Mouse (Mus musculus): ENCODE data around the gene Mmaa. TPM values are rescaled to one million over a fixed set of nuclear protein-coding genes. Genes with fewer than 3 reads are reported as not detected.

Gene Mmaa
- total RNA-seq (2015) (3.4 and 3.9 TPM in 2 replicates), total RNA-seq (2017) (5.0 and 5.1 TPM in 2 replicates)

- ATAC-seq (replicated peaks; ENCODE audit: poor library complexity), result peak; percentile 85
Measured at GRCm38 (mm10) chr8:79294610-79295275, at the start of gene Mmaa. Gene Mmaa, minus strand, starts transcription at chr8:79294937.

DNA sequence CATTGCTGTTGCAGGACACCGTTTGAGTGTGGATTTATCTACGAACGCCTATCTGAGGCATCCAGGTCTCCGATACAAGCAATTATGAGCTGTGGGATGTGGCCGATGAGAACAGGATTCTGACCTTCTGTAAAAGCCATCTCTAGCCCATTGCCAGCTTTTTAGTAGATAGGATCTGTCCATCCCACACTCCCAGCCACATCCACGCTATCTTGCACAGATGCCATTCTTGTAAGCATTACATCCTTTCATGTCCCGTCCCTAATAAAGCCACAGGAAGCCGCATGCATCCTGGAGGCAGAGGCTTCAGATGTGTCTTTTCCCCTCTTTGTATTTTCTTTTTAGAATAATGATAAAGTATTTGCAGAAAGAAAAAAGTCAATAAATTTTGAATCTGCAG, 46.5 kb upstream of the Mmaa start:
- no peak for ATAC-seq (replicated peaks; ENCODE audit: poor library complexity)

DNA sequence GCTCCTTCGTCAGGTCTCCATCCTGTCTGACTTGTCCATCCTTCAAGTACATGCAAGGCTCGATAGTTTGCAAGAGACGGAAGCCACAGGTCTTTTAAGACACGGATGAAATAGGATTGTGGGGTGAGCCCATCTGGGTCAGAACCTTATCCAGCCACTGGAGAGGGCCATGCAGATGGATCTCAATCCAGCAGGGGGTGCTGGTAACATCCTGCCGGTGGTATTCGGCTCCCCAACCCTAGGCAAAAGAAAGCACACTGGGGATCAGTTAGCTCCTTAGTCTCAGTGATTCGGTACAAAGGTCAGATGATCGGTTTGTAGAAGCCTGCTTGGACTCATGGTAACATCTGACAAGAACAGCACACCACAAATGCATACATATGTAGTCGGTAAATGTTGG, 44.8 kb upstream of the Mmaa start:
- ATAC-seq (replicated peaks; ENCODE audit: poor library complexity), result peak; percentile 81

- no peak for ATAC-seq (replicated peaks; ENCODE audit: poor library complexity)
Measured at GRCm38 (mm10) chr8:79338619-79339018, 43.9 kb upstream of the Mmaa start.

- no peak for ATAC-seq (replicated peaks; ENCODE audit: poor library complexity)
Measured at GRCm38 (mm10) chr8:79332109-79332900, 37.6 kb upstream of the Mmaa start.

GRCm38 (mm10) chr8:79331571-79331970, 36.8 kb upstream of the Mmaa start:
- ATAC-seq (replicated peaks; ENCODE audit: poor library complexity), result no peak

DNA sequence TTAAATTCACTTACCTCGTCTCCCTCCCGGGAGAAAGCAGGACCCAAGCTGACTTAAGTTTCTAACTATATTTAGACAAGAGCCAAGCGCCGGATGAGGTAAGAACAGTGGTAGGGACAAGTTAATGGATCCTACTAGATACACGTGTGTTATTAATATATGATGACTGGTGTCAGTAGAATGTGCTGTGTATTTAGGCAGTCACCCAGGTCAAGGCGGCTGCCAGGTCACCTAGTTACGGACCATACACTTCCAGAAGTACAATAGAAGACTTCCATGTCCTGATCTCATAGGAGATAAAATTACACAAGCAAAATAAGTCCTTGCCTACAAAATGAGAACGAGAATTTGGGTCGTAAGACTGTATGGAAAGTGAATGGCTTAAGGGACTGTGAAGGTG, 36.3 kb upstream of the Mmaa start:
- ATAC-seq (replicated peaks; ENCODE audit: poor library complexity), result no peak

DNA sequence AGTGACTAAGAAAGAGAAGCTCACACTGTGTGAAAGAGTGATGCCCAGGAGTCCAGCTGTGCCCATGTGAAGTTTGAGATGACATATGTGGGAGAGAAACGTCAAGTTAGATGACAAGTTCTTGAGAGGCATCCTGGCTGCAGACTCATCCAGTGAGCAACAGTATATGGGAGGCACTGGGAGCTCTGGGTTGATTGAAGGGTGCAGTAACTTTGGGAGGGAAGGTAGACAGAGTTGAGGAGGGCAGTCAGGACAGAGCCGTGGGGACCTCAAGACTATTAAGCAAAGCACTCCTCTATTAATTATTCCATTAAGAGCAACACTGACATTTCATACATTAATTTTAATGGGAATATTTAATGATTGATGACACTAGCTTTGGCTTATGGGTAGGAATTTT, 35.0 kb upstream of the Mmaa start:
- no peak for ATAC-seq (replicated peaks; ENCODE audit: poor library complexity)

- no peak for ATAC-seq (replicated peaks; ENCODE audit: poor library complexity)
Measured at GRCm38 (mm10) chr8:79329182-79329581, 34.4 kb upstream of the Mmaa start.

DNA sequence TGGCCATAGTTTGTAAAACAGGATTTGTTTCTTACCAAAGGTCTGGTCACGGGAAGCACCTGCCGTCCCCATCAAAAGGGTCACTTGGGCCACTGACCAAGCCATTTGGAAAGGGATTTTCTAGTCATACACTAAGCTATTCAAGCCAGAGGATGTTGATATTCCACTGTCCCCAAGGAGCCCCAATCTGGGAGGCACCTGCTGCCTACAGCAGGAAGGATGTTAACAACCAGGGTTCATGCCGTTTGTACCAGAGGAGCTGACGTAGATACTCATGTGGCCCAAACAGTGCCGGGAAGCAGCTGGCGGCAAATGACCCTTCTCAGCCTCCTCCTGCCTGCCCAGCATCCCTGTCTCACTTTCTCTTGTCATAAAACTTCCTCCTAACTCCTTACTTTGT, 30.8 kb upstream of the Mmaa start:
- no peak for ATAC-seq (replicated peaks; ENCODE audit: poor library complexity)

DNA sequence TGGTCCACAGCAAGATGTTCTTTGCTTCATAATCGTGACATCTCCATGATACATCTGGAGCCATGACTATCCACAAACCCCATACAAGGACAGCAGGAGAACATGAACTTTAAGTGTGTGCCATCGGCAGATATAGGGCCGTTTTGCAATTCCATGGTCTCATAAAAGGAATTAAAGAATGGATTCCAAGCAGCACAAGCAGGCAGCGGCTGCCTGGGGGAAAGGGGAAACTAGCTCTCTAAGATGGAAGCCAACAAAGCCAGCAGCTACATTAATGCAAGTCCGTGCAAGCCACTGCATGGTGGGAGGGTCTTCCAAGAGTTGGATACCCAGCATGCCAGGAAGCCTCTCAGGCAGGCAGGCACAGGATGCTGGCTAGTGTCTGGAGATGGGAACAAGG, 30.2 kb upstream of the Mmaa start:
- no peak for ATAC-seq (replicated peaks; ENCODE audit: poor library complexity)

DNA sequence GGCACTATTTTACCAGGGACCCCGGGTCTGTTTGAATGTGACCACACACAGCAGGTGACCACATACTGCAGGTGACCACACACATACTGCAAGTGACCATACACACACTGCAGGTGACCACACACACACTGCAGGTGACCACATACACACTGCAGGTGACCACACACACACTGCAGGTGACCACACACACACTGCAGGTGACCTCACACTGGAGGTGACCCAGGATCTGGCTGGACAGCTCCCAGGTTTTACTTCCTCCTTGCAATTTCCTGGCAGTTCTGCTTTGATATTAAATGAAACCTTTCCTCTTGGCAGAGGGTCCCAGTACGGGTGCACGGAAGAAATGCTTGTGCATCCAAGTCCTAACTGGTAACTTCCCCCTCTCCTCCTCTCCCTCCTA, 29.3 kb upstream of the Mmaa start:
- peak; percentile 74 for ATAC-seq (replicated peaks; ENCODE audit: poor library complexity)

GRCm38 (mm10) chr8:79323121-79323520, 28.4 kb upstream of the Mmaa start:
- ATAC-seq (replicated peaks; ENCODE audit: poor library complexity), result peak; percentile 42; the same call in 1 of the 2 replicates

DNA sequence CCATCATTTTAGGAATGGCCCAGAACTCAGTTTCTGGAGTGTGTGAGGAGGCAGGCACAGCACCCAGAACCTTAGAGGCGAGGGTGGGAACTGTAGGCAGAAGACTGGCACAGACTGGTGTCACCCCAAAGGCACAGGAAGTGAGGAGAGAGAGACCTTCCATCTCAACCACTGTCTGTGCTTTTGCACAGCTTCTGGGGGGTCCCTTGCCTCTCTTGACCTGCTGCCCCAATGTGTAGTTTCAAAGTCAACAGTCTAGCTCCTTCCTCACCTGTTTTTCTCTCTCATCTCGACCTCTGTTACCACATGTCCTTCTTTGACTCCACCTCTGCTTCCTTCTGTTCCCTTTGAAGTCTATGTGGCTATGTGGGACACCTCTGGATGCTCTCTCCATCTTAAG, 16.1 kb upstream of the Mmaa start:
- no peak for ATAC-seq (replicated peaks; ENCODE audit: poor library complexity)

DNA sequence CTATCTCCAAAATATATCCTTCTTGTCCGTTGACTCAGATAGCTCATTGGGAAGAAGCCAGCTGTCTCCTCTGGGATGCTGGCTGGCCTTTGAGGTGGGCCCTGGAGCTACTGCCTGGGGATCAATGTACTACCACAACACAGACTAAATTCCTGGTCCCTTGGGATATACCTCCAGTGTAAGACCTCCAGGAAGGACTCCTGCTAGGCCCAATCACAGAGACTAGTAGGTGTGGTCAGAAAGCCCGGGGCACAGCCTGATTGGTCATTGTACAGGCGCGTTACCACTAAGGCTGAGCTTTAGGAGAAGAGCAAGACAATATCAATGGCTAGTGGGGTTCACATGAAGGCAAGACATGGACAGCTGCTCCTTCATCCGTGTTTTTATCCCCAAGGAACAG, 11.2 kb upstream of the Mmaa start:
- no peak for ATAC-seq (replicated peaks; ENCODE audit: poor library complexity)

DNA sequence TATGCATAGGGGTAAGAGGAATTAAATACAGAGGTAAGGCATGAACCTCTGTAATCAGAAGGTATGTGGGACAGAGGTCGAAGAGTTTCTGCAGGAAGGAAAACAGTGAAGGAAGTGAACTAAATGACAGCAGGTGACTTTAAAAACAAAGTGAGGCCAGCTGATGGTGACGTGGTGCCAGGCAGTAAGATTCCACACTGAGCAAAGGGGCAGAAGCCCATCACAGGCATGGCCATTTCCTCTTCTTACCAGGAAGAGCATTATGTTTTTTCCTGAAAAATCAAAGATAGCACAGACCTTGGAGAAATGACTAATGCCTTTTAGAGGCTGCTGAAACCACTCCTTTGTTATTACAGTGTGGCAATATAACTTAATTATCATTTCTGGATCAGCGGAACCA, 6.8 kb upstream of the Mmaa start:
- no peak for ATAC-seq (replicated peaks; ENCODE audit: poor library complexity)

- ATAC-seq (replicated peaks; ENCODE audit: poor library complexity), result peak; percentile 42; the same call in 1 of the 2 replicates
Measured at GRCm38 (mm10) chr8:79299704-79300103, 5.0 kb upstream of the Mmaa start.

DNA sequence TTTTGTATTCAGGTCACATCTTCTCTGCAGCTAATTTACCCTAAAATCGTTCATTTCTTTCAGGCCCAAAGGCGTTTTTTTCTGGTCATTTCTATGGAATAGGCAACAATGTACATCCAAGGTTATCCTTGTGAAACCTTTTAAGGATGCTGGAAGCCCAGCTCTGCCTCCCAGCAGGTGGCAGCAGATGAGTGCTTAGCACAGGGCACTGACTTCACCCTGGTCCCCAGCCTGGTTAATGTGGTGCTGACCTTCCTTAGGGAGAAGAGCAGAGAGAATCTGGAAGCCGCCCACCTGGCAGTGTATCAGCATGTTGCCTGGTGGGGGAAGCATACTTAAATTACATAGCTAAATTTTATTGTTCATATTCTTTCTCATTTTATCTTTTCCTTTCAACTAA, 3.0 kb upstream of the Mmaa start:
- 0 out of 2 replicates have a peak, but pooled peaks have one; percentile 21 for ATAC-seq (replicated peaks; ENCODE audit: poor library complexity)

DNA sequence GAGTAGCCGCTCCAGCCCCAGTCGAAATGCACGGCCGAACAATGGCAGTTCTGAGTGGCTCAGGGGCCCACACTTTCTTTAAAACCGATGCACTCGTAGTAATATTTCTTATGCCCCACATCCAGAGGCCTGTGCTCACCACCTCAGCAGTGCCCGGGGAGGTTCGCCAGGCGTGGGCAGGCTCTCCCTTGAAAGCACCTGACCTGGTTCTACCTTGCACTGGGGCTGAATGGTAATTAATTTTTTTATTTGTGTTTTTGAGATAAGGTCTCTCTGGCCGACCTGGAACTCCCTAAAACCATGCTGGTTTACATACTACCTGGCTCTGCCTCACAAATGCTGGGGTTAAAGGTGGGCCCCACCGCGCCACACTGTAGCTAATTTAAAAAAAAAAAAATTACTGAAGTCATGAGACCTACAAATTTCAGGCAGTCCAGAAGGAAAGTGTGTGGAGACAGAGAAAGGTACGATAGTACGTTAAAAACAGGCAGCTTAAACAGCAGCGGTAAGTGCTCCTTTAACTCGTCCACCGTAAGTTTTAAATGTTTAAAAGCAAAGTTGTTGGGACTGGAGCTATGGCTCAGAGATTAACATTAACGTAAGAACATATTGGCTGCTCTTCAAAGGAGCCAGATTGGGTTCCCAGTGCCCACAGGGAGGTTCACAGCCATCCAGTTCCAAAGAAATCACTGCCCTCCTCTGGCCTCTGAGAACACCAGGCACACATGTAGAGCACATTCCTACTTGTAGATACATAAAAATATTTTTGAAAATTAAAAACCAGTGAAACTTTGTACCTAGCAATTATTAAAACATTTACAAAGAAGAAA, 754 bp upstream of the Mmaa start:
- no peak for ATAC-seq (replicated peaks; ENCODE audit: poor library complexity)

GRCm38 (mm10) chr8:79293841-79294240, 896 bp downstream of the Mmaa start:
- ATAC-seq (replicated peaks; ENCODE audit: poor library complexity), result no peak

DNA sequence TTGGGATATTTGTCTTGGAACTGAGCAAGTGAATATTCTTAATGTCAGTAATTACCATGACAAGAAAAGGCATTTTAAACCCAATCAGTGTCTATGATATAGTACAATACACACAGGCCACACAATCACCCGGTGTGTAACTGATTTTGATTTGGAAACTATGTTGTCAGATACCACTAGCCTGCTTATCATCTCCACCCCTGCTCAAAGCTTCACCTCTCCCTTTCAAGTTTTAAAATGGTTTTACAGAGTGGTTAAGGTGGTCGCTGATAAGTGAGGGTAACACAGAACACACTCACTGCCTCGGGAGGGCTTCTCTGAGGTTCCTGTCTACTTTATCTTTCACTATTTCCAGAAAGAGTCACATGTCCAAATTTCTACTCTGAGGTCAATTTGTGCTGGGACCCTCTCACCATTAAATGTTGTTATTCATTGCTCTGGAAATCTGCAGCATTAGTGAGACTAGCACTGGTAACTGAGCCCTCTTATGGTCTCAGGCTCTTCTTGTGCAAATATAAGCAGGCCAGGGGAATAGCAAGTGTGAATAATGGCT, 1.9 kb downstream of the Mmaa start:
- ATAC-seq (replicated peaks; ENCODE audit: poor library complexity), result no peak

Measured in megakaryocyte progenitor cell, adult 5-6 weeks (primary cell).